Comparison of ENCODE assay signal across 15 mouse cellular contexts in the genomic region with DNA sequence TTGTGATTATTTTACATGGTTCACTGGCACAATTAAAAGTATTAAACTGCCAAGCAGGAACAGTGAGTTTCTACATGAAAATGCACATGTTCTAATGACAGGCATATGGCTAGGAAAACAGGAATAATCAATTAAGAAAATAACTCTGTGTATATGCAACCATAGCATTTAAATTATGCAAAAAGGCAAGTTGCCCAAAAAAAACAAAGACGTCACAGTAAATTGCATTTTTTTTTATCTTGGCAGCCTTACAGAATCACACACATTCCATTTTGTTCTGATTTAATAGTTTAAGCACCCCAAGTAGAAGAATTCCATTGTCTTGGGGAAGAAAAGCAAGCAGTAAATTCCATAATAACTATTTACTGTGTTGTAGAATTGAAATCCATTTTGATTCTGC.
"Had no signal": no experiment of that assay in that cellular context is flagged by ENCODE, and none has a peak within 500 bp of the region (broad histone marks: within the 10 kb centered on the region; RNA-seq: fewer than 3 reads in every experiment).

No protein-coding gene starts in this region.

- DNase-seq: kidney, adult 8-10 months; kidney, postnatal 4 days; lung, adult 2 months; lung, postnatal 10 days; right cerebral cortex, postnatal 14 days; thymus, adult 2 months; thymus, postnatal 25 days had no signal

- H3K4me1 ChIP-seq: limb, embryonic 10.5 days; liver, embryonic 15.5 days; megakaryocyte, embryonic 14.5 days; stomach, embryonic 15.5 days had no signal

- H3K27me3 ChIP-seq: liver, embryonic 15.5 days; megakaryocyte, embryonic 14.5 days; stomach, embryonic 15.5 days had no signal

- H3K27ac ChIP-seq: left cerebral cortex, adult 2 months; limb, embryonic 10.5 days; liver, embryonic 15.5 days; macrophage; stomach, embryonic 15.5 days had no signal

- H3K9me3 ChIP-seq: limb, embryonic 10.5 days; liver, embryonic 15.5 days; stomach, embryonic 15.5 days had no signal

- H3K36me3 ChIP-seq: limb, embryonic 10.5 days; liver, embryonic 15.5 days; stomach, embryonic 15.5 days had no signal

- H3K9ac ChIP-seq: liver, embryonic 15.5 days; stomach, embryonic 15.5 days had no signal

- H3K4me3 ChIP-seq: left cerebral cortex, adult 2 months; limb, embryonic 10.5 days; liver, embryonic 15.5 days; megakaryocyte, embryonic 14.5 days; stomach, embryonic 15.5 days had no signal

- H3K4me2 ChIP-seq: liver, embryonic 11.5 days; liver, embryonic 15.5 days; midbrain, embryonic 11.5 days; stomach, embryonic 15.5 days had no signal
